Mouse (Mus musculus) left cerebral cortex, postnatal 36 days (tissue): ENCODE data around the gene Abcb11. TPM values are rescaled to one million over a fixed set of nuclear protein-coding genes. Genes with fewer than 3 reads are reported as not detected.

Source experiments
- DNase-seq, 2 experiments: peaks; one replicate each; pipeline ENCODE4 v3.0.0; 2021 to 2022; ENCODE audit warnings: low spot score in 2 of 2, mixed read lengths in 1 of 2
- intact Hi-C: fragments of 180-260 bp; cut with DNase I; formaldehyde crosslinking; loops from one replicate; pipeline ENCODE4 v1.15.1; 2025
- total RNA-seq, 2 experiments: library from RNA; stranded (reverse); gene quantifications; 2 replicates each; pipeline ENCODE4 v1.2.3; 2021

The Abcb11 gene
- total RNA-seq, 2 experiments from 2014 or later = not detected

DNA sequence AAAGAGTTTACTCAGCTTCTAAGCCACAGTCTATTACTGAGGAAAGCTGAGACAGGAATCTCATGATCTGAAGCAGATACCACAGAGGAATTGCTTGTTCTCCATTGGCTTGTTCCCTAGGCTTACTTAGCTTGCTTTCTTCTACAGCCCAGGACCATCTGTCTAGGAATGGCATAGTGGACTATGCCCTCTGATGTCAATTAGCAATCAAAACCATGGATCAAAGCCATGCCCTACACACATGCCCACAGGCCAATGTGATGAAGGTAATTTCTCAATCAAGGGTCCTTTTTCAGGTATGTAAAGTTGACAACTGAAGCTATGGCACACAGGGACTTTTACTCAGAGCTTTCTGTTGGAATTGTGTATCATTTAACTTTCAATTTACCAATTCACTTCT, 47.9 kb downstream of the Abcb11 start:
- intact Hi-C loops = no loop called here
- DNase-seq = no peak

DNA sequence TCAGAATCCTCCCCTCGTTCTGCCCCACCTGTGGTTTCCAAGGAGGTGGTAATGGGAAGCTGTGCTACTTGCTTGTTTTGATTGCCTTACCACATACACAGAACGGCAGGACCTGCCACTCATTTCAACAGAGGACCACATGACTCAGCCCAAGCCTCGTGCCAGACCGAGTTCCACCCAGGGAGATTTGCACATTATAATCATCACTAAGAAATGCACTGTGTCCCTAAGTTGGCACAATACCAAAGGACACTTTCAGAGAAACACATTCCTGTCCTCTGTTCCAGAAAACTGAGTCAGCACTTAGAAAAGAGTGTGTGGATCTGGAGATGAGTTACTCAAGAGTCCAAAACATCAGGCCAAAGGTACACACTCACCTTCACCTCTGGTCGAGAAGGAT, 53.4 kb downstream of the Abcb11 start:
- intact Hi-C loops = no loop called here
- DNase-seq = no peak

DNA sequence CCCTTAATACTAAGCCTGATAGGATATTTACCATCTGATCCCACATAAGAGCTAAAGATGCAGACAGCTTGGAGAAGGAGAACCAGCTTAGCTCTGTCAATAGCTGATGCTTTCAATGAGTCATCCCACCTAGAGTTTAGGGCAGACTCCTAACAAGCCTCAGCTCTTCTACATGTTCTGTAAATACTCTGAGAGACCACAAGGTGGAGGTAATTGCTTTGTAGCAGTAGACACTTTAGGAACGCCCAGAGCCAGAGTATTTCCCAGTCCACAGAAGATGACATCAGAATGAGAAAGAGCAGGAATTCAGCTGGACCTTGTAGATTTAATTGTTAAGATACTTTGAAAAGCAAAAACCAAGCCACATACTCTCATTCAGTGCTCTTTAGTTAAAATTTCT, 66.5 kb downstream of the Abcb11 start:
- intact Hi-C loops = loop anchor here (5.0 kb wide), 1 partner anchor 156 kb away; no protein-coding TSS in a partner anchor
- DNase-seq = no peak

DNA sequence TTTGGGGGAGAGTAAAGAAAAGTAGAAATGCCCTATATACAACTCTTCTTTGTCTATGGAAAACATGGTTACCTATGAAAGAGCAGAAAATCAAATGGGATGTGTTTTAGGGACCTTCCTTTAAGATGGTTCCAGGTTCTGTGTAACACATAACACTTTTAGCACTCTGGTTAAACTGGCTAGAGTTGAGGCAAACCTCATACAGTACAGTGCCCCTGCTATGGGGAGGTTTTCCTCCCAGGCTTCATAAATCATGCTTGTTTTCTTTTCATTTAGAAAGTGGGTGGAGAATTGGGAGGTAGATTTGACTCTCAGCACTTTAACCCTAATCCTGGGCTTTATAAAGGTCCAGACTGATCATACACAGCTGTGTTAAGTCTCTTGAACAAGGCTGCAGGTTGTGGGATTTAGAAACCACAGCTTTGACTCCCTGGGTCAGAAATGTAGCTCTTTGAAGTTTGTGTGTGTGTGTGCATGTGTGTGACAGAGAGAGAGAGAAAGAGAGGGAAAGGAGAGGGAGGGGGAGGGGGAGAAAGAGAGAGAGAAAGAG, 78.3 kb downstream of the Abcb11 start:
- intact Hi-C loops = no loop called here
- no peak for DNase-seq

DNA sequence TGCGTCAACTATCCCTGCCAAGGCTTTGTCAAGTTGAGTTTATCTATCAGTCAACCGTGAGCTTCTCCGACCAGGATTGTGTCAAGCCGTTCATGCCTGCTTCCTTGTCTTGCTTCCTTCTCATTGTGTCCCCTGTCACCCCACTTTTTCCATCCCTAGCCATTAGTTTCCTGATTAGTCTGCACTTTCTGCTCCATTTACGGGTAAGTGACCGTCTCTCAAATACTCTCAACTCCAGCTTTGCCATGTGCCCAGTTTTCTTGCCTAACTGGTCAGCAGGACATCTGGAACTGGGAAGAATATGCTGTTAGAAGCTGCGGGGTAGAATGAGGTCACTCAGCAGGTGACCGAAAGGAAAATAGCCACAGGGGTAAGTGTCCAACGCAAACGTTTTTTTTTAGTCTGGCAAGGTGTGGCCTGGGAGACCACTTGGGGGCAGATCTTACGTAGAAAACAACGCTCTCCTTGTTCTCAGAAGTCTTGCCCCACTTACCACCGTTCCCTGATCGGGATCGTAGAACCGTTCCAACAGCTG, 94.1 kb downstream of the Abcb11 start:
- intact Hi-C loops = no loop called here

DNA sequence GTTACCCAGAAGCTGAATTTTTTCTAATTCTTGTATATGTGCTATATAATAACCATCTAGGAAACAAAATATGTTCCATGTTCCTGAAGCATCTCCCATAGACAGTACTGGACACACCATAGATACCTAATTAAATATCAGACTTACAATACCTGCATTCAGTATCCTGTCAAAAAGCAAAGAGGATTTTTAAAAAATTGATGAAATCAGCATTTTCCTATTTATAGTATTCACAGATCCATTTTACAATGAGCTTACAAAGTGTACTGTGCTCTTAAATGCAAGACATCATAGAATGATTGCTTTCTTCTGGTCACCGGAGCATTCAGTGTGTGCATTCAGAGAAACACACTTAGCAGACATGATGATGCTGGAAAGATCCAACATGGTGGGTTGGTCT, 95.3 kb downstream of the Abcb11 start:
- DNase-seq = no peak
- intact Hi-C loops = no loop called here

More for the DNA sequence above, 94.1 kb downstream of the Abcb11 start:
- no peak for DNase-seq

DNA sequence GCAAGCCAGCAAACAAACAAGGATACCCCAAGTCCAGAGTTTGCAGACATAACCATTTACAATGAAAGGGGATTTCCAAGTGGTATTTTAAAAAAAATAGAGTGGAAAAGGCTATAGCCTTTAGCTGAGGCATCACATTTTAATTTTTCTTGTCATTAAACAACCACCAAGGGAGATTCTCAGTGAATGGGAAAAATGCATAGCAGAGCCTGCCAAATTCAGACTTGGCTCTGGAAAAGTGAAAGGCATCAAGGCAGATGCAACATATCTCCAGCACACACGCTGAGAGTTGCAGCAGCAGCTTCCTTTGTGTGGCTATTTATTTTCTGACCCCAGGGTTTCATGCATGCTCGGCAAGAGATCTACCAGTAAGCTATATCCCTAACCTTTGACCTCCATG, 97.5 kb downstream of the Abcb11 start:
- intact Hi-C loops = no loop called here
- DNase-seq = no peak

DNA sequence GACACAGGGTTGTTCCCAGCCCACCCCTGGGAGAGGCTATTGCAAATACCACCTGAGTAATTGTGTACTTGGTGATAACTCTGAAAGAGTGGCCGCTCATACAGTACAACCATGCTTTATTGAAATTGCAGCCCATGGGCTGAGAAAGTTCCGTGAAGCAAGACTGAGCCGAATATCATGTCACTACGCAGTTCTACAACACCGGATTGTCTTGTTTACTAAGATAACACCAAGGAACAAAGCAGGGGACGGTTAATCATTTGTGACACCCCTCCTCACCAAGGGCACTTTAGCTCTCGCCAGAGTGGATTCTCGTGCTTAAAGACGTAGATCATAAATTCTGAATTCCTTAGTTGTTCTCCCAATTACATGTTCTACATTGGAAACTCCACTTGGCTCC, 103.1 kb downstream of the Abcb11 start:
- DNase-seq = no peak

DNA sequence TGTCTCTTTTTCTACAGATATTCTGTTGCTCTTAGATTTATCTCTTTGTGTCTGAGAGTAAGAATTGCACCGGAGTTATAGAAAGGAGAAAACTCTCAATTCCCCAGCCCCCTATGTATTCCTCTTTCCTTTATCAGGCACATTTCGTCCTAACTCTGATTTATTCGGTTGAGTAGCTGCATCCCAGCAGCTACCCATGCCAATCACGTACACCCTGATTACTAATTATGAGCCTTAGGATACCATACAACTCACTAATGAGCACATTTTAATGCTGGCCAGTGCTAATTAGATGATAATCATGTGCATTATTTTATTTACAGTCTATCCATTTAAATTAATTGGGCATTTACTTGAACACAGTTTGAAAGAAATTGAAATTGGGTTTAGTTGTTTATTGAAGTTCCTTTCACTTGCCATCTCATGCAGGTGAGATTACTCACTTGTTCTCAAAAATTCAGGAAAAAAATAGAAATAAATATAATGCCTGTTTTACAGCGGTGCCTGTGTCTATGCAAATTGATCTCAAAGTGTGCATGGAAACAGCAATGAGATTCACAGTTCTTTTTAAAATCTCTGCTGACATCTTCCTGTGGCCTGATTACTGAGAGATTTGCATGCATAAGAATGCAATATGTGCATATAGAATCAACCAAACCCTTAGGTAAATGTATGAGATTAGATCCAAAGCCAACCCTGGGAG, 107.3 kb downstream of the Abcb11 start:
- intact Hi-C loops = no loop called here
- no peak for DNase-seq

More for the DNA sequence above, 103.1 kb downstream of the Abcb11 start:
- intact Hi-C loops = no loop called here

DNA sequence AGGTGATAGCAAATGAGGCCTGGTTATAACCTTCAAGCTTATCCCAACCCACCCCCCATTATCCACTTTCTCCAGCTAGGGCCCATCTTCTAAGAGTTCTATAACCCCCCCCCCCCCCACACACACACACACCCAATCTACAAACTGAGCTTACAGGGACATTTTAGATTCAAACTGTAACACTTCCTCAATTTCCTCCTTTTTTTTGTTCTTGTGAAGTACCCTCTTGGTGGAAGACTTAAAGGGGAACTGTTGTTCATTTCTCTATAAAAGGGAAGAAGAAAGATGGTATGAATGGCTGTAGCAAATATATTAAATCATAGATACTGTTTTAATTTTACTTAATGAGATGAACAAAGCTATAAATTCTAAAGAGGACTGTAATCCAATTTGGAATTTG, 110.3 kb downstream of the Abcb11 start:
- DNase-seq = no peak
- intact Hi-C loops = no loop called here

DNA sequence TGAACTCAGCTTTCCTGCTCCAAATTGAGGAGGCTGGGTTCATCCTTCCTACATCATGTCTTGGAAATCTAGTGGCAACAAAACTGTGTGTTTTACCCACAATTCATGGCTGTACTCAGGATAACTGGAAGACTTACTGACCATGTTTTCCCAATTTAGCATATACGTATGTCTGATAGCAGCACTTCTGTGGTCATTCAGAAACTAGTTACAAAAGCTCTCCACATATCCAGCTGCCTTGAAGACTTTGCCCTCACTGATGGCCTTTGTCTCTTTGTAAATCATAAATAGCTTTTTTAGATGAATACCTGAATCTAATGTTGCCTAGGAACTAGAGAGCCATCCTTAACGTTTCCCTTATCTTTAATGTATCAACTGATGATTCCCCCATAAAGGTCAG, 112.3 kb downstream of the Abcb11 start:
- intact Hi-C loops = no loop called here
- DNase-seq = no peak

DNA sequence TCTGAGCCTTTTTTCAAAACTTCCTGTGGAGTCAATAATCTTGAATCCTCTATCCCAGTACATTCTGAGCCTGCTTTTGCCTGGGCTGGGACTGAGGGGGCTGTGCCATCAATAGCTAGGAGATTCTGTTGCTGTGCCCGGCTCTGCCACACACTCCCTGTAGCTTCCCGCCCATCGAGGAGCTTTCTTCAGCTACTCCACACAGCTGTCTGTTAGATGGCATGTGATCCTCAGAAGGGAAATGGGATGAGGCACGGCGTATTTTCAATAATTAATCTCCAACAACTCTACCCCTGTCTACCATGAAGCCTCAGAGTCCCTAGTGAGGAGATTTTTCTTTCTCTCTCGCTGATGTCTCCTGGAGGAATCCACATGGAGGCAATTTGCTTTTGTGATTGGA, 113.8 kb downstream of the Abcb11 start:
- intact Hi-C loops = no loop called here
- no peak for DNase-seq

DNA sequence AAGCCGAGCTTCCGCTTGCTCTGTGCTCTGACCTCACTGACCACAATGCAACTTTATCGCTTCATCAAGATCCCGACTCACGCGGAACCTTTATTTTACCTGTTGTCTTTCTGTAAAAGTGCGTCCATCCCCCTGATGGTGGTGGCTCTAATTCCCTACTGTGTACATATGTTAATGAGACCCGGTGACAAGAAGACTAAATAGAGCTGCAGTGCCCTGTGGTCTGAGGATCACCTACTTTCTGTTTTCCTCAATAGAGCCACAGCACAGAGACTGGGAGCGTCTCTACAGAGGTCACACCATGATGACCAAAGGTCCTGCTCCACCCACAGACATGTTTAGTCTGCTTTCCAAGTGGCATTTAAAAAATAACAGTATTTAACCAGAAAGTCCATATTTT, 115.5 kb downstream of the Abcb11 start:
- intact Hi-C loops = no loop called here
- DNase-seq = no peak

DNA sequence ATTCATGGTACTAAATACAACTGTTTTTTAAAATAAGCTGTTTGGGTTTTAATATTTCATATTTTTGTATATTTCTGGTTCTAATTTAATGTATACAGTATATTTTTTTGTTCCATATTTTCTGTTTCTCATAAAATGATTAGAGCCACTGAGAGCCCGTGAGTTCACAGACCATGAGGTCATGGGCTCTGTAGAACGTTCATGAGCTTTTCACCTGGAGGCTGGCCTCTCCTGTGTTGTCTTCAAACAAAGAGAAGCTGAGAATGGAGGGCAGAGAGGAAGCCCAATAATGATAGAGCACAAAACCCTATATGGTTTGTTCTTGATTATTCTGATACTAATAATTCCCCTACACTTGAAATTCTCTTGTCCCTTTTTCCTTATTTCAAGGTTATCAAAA, 117.7 kb downstream of the Abcb11 start:
- intact Hi-C loops = no loop called here
- DNase-seq = no peak

DNA sequence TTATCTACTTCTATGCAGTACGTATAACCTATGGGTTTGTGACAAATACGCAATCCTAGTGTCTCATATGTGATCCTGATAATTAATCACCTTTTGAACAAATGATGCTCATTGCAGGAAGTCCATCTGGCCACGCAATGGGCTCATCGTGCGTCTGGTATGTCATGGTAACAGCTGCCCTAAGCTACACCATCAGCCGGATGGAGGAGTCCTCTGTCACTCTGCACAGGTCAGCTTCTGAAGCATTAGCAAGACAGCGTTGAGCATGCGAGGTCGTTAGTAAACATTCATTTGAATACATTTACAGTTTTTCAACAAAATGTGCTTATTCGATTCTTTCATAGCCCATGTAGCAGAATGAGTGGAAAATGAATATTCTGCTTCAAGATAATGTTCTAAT, 119.6 kb downstream of the Abcb11 start:
- no peak for DNase-seq
- intact Hi-C loops = no loop called here

DNA sequence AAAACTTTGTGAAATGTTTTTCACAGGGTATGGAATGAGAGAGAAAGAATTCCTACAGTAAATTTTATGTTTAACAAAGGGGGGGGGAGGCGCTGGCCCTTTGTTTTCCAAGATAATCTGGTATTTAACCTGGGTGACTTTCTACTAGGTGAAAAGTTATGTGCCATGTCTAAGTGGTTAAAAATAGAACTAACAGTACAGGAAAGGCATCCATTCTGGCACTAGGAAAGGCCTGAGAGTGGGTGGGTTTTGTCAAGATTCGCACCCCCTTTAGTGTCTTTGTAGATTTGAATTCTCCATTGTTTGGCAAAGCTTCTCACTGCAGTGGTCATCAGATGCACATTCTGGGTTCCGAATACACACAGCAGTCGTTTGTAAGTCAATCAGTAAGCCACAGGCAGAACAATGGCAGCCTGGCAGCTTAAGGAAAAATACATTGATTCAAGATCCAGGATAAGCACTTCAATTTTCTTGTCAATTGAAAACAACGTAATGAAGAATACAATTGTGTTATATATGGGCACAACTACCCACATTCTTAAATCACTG, 120.5 kb downstream of the Abcb11 start:
- intact Hi-C loops = no loop called here
- DNase-seq = no peak

DNA sequence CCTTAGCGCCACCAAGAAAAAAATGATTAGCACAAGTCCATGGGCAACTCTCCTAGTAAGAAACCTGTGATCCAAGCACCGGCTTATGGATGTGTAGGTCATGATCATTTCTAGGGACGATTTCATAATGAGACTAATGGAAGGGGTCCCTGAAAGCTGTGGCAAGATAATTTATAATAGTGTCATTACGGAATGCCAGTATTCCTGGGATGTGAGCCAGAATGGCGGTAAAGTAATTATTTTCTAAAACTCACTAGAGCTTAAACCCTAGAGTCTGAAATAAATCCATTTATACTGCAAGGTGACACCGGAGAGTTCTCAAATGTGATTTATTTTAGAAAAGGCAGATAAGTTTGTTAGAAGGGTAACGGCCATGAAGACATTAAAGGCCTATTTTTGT, 127.2 kb downstream of the Abcb11 start:
- DNase-seq = no peak
- intact Hi-C loops = no loop called here

DNA sequence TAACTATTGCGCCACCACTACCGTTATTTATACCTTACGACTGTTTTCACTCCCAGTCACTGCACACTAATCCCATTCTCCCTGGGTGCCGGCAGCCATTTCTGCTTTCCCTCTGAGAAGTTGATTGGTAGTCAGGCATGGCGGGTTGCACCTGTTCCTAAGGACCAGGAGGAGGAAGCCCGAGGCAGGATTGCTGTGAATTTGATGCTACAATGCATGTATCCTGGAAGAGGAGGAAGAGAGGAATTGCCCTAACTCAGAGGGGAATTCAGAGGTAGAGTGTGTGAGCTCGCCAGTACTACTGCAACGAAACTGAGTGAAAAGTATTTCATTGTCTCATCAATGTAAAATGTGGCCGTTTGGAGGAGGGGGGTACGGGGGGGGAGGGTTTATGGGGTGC, 129.8 kb downstream of the Abcb11 start:
- DNase-seq = no peak
- intact Hi-C loops = no loop called here

DNA sequence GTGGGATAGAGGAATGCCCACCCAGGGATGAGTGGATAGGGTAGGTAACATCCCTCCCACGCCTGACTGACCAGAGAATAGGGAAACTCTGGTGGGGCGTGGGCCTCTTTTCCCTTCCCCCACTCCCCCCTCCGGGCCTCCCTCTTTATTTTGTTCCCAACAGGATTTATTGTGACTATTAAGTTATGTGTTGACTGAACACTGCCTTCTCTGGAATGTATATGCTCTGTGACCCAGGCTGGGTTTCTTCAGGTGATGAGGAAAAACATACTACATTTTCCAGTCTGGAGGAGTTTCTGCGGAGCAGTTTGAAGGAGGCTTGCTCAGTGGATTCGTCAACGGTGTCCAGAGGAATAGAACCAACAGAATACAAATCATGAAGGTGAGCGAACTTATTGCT, 131.6 kb downstream of the Abcb11 start, which contains the start of gene G6pc2:
Gene G6pc2 (plus strand): TSS at position 301 of the 400 bp plus-strand sequence.
- DNase-seq = no peak
- intact Hi-C loops = no loop called here

DNA sequence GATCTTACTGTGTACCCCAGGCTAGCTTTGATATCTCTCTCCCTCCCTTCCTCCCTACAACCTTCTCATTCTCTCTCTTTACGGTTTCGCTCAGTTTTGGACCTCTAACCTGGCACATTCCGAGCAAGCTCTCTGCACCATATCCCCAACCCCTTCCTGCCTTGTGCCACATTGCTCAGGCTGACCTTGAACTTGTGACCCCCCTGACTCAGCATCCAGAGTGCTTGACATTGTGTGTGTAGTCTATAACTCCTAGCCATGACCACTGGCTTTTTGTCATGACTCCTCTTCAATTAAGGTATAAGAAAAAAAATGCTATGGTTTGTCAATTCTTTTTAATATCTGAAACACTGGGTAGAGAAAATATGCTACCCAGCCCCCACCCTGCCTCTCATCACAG, 132.7 kb downstream of the Abcb11 start:
- DNase-seq = no peak
- intact Hi-C loops = no loop called here

DNA sequence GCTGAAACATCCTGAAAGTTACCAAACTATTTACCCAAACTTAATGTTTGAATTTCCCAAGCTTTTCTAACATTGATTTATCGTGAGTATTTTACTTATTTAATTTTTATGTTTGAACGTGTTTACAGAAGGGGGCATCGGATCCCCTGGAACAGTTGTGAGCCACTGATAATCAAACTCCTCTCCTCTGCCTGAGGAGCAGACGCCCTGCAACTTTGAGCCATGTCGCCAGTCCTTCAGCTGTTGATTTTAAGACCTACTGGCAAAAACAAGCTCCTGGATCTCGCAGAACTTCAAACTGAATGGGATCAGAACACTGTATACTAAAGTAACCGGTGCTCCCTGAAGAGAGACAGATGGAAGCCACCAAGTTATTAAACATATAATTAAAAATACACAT, 135.9 kb downstream of the Abcb11 start:
- no peak for DNase-seq
- intact Hi-C loops = no loop called here
